Mouse (Mus musculus) left cerebral cortex, postnatal 10 days (tissue): ENCODE measurements around the gene Pabpn1l. TPM values are rescaled to one million over a fixed set of nuclear protein-coding genes. Genes with fewer than 3 reads are reported as not detected.
A peak's percentile ranks its signal among the peaks of the same experiment; 100 is the strongest.
"Not testable (repeated sequence)": the region's sequence is repeated elsewhere in the genome, so short reads cannot be mapped to it uniquely, and the experiment has no call there.

Experiments
- DNase-seq, 2 experiments: peaks; one replicate each; pipeline ENCODE4 v3.0.0; 2021 to 2022; ENCODE audit warnings: low spot score in 2 of 2, mixed read lengths in 1 of 2; ENCODE audit errors: extremely low spot score in 1 of 2
- intact Hi-C: fragments of 180-260 bp; cut with DNase I; formaldehyde crosslinking; loops from one replicate; pipeline ENCODE4 v1.15.1; 2025
- total RNA-seq, 2 experiments: library from RNA; stranded (reverse); gene quantifications; 2 replicates each; pipeline ENCODE4 v1.2.3; 2021

Pabpn1l gene
- total RNA-seq, 2 experiments from 2014 or later: not detected

DNA sequence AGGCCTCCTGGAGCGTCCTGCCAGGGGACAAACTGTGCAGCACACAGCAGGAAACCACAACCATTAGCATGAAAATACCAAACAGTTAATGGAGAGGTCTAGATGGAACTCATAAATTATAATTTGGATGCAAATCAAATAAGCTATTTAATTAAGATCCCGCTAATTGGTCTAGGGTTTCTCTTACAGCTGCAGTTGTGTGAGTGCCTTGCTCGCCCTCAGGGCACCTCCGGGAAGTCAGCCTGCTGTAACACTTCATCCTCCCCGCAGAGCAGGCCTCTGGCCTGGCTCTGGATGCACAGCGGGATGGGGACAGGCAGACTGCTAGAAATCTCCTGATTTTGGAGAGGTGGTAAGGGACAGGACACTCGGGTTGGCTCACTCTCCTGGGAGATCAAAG lies 36.4 kb downstream of the Pabpn1l start:
- DNase-seq: no peak
- intact Hi-C loops: no loop called here

GRCm38 (mm10) chr8:122585411-122585891 lies 37.1 kb downstream of the Pabpn1l start:
- intact Hi-C loops: no loop called here
- no peak for DNase-seq

GRCm38 (mm10) chr8:122584981-122585380 lies 37.6 kb downstream of the Pabpn1l start:
- no peak for DNase-seq
- intact Hi-C loops: no loop called here

DNA sequence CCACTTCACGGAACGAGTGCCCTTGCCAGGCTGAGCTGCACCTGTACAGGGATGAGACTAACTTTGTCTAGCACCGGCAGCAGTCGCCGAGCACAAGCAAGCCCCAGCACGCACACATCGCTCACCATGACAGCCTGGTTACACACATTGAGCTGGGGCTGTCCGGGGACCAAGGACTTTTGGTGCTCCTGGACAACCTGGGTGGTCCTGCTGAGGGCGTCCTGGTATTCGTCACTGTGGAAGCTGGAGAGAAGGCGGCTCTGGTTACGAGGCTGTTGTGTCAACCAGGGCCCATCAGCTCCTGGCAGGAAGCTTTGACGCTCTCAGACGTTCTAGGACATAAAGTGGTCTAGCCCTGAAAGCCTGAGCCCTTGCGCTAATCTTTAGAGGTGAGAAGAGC lies 41.6 kb downstream of the Pabpn1l start:
- intact Hi-C loops: no loop called here
- no peak for DNase-seq

- no peak for DNase-seq
- intact Hi-C loops: no loop called here
Observed at GRCm38 (mm10) chr8:122579196-122579595, 43.3 kb downstream of the Pabpn1l start.

- intact Hi-C loops: no loop called here
- DNase-seq: no peak
Observed at GRCm38 (mm10) chr8:122577116-122577515, 45.4 kb downstream of the Pabpn1l start.

DNA sequence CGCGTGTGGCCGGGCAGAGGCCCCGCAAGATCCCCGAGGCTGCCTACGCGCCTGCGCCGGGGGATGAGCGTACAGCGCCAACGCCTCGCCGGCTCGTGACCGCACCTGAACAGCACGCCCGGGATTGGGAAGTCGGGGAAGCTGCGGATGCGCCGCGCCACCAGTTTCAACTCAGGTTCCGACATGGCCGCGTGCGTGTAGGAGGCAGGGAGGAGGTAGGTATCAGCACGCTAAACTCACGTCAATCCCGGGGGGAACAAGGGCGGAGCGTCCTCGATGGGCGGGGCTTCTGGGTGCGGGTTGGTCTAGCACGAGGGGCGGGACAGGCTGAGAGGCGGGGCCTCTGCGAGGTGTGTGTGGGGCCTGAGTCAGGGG lies 45.9 kb downstream of the Pabpn1l start, which contains the start of gene Aprt:
Gene Aprt (minus strand): TSS at position 262 of the 375 bp plus-strand sequence.
- peak; percentile 88 to 95 for DNase-seq
- intact Hi-C loops: no loop called here

- no peak for DNase-seq
- intact Hi-C loops: no loop called here
Observed at GRCm38 (mm10) chr8:122575735-122576647, 46.5 kb downstream of the Pabpn1l start.

DNA sequence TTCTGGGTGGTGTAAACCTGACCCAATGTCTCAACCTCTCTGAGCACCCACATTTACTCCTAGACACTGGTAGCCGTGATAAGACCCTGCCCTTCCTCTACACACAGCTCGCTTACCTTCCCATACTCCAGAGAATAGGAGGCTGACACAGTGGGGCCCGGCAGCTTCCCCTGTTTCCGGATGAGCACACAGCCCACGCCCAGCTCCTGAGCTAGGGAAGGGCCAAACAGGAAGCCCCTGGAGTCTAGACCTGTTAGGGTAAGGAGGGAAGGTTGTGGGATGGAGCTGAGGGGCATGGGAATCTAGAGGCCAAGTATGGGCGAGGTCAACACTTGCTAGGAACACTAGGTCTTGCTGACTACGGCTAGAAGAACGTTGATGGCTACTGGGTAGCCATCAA lies 47.3 kb downstream of the Pabpn1l start:
- intact Hi-C loops: no loop called here
- no peak for DNase-seq

- DNase-seq: no peak
- intact Hi-C loops: no loop called here
Observed at GRCm38 (mm10) chr8:122574667-122575251, 47.8 kb downstream of the Pabpn1l start.

GRCm38 (mm10) chr8:122574264-122574663 lies 48.3 kb downstream of the Pabpn1l start:
- no peak for DNase-seq
- intact Hi-C loops: no loop called here

DNA sequence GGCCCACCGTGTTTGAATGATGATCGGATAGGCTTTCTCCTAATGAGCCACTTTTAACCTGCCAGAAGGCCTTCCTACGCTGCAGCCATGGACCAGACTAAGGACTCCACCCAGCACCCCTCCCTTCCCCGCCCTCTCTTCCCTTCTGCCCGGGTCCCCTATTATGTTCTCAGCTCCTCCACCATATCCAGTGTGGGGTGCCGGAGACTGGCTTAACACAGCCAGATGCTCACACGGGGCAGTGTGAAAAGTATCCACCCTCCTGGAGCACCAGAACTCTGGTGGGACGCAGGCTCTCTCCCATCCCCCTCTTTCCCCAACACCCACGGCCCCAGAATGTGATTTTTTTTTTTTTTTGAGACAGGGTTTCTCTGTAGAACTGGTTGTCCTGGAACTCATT lies 49.0 kb downstream of the Pabpn1l start:
- DNase-seq: no peak
- intact Hi-C loops: no loop called here

- intact Hi-C loops, DNase-seq: not testable (repeated sequence)
Observed at GRCm38 (mm10) chr8:122573176-122573575, 49.4 kb downstream of the Pabpn1l start.

DNA sequence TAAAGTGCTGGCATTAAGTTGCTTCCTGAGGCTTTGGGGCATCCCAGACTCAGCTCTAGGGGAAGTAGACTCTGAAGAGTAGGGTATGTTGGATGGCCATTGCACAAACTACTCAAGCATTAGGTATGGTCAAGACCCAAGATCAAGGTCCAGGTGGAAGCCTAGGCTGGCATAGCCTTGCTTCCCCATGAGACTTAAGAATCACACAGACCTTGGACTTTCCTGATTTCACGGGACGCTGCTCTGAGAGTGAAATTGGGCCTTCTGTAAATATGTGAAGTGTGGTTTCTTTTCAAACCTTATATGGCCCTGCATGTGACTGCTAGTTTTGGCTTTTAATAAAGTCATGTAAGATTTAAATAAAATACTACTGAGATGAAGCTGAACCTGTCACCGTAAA lies 49.8 kb downstream of the Pabpn1l start:
- intact Hi-C loops: no loop called here
- no peak for DNase-seq

DNA sequence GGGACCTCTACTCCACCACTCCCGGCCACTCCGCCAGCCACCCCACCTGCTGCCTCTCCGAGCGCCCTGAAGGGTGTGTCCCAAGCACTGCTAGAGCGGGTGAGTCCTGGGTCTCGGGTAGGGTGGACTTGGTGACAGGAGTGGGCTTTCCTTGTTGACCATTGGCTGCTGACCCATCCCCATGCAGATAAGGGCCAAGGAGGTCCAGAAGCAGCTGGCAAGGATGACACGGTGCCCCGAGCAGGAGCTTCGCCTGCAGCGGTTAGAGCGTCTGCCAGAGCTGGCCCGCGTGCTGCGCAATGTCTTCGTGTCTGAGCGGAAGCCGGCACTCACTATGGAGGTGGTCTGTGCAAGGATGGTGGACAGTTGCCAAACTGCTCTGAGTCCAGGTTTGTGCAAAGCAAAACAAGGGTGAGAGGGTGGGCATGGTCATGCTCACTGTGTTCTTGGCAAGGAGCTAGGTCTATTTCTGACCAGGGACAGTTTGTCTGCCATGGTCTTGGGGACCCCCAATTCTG lies 50.7 kb downstream of the Pabpn1l start:
- DNase-seq: no peak
- intact Hi-C loops: no loop called here

GRCm38 (mm10) chr8:122571153-122571552 lies 51.4 kb downstream of the Pabpn1l start:
- intact Hi-C loops: no loop called here

DNA sequence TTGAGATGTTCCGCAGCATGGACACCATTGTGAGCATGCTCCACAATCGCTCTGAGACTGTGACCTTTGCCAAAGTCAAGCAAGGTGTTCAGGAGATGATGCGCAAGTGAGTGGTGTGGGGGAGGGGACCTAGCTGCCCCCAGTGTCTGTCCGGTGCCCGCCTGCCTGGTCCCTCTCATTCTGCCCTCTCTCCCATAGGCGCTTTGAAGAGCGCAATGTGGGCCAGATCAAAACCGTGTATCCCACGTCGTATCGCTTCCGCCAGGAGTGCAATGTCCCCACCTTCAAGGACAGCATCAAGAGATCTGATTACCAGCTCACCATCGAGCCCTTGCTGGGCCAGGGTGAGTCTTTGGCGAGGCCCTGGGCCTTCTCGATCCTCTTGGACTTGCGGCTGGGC lies 52.5 kb downstream of the Pabpn1l start:
- intact Hi-C loops: no loop called here
- DNase-seq: no peak

More at GRCm38 (mm10) chr8:122571153-122571552, 51.4 kb downstream of the Pabpn1l start:
- DNase-seq: no peak
